Mouse (Mus musculus): Measurements from ENCODE around the gene Incenp. TPM values are rescaled to one million over a fixed set of nuclear protein-coding genes. Genes with fewer than 3 reads are reported as not detected.

Incenp gene
- total RNA-seq, 2 experiments from 2014 or later, result 4.2 to 5.7 TPM

Small RNAs within 50 kb of the gene (microRNA-seq; reads per million reads assigned to microRNA genes)
- gene Gm22369 (0 reads per million in 2 experiments), gene Gm24484 (0 reads per million in 2 experiments)

Other genes with a start within 250 kb of the Incenp start
- not detected for gene Scgb2a2, start 52.0 kb downstream of the Incenp start, total RNA-seq (2021)
- 1,000 to 10,000 TPM; 2,847 to 3,135 TPM for gene Fth1, start 81.0 kb upstream of the Incenp start, total RNA-seq (2021)
- gene Best1, start 102.1 kb upstream of the Incenp start, total RNA-seq (2021), result under 1 TPM; 0.12 to 0.13 TPM
- 1 to 10 TPM; 6.6 to 6.8 TPM for gene Rab3il1, start 102.1 kb upstream of the Incenp start, total RNA-seq (2021)
- 10 to 100 TPM; 31.8 to 34.9 TPM for gene Fads3, start 142.0 kb upstream of the Incenp start, total RNA-seq (2021)
- 1 to 10 TPM; 5.2 to 5.5 TPM for gene Fads2, start 202.2 kb upstream of the Incenp start, total RNA-seq (2021)

All from heart, adult 18-20 months (tissue).